Mouse (Mus musculus): ENCODE data around the gene Olfr1326-ps1.

The Olfr1326-ps1 gene

GRCm38 (mm10) chrX:74574788-74575187, at the start of gene Olfr1326-ps1:
Gene Olfr1326-ps1 (minus strand): TSS chrX:74574888.
- no peak for DNase-seq

DNA sequence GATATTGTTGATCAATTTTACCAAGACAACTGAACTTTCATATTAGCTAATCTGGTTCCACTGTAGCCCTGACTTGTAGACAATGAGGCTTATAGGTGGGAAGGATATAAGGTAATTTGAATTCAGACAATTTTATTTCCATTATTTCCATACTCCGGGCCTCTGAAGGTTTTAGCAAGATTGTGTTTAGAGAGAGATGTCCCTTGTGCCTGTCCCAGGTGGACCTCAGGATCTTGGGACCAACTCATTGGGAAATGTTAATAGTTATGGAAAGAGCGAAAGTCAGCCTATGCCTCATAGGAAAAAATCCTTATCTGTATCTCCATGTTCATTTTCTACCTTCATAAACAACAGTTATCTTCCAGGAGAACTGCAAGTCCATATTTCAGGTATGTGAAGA, 17.7 kb upstream of the Olfr1326-ps1 start, which contains the start of gene Olfr1325:
Olfr1325 (plus strand) TSS at position 301 of the 400 bp plus-strand sequence.
- no peak for DNase-seq
